Mouse (Mus musculus) cerebellum, adult 9-10 months (tissue): ENCODE measurements at regions not wholly inside any gene's neighbourhood (a gene's known extent, or its start where the extent isn't known, plus 50 kb on each side); places are given as distances from the start of the nearest gene placed in this dataset.

ENCODE experiments used
- DNase-seq: peaks from one replicate; pipeline ENCODE4 v3.0.0; 2022

DNA sequence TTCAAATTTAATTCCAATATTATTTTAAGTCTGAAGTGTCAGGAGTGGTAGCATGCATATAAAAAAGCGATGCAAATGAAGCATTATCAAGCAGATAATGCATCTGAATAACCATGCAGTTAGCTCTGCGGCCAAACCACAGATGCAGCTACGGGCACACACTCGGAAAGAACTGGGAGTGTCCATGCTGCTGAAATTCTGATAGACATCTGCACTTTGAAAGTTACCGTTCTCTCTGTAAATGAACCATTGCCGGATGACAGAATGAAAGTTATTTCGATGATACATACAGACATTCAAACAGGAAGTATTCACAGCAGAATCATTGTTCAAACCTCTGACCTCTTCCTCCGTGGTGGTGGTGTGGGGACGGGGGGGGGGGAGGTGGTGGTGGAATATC is 271.6 kb downstream of the Rpl36a-ps1 start:
- no peak for DNase-seq

DNA sequence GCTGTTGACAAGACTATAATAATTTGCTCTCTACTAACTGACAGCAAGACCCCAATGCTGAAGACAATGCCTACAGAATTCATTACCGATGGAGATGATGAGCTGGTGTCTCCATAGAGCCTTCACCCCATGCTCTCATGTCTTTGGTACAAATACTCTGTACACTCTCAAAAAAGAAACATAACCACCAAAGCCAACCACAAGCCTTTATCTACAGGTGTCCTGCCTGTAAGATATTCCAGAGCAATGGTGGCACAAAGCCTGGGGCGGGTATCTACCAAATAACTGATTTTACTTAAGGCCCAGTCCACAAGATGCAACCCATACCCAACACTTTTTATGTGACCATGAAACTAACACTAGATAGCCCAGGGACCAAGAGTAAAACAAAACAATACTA is 273.1 kb downstream of the Rpl36a-ps1 start:
- DNase-seq, result no peak

DNA sequence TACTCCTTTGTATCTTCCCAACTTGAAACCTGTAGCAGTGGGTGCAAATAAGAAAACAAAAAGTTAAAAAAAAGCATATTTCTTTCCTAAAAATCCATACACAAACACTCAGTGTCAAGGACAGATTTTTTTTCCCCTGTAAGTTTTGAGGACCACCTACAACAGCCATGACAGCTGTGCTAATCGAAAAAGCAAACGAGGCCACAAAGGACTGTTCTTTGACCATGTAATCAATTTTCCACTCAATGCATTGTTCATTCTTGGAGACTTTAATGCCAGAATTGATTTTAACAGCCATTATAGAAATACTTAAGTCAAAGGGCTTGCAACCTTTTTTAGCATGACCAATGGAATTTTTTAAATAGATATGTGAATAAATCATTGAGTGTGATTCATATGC is 286.1 kb downstream of the Rpl36a-ps1 start:
- DNase-seq, result no peak

GRCm38 (mm10) chr14:98707574-98707973 is 286.5 kb downstream of the Rpl36a-ps1 start:
- no peak for DNase-seq

- no peak for DNase-seq
These were observed 290.8 kb downstream of the Rpl36a-ps1 start for GRCm38 (mm10) chr14:98703289-98703688.

DNA sequence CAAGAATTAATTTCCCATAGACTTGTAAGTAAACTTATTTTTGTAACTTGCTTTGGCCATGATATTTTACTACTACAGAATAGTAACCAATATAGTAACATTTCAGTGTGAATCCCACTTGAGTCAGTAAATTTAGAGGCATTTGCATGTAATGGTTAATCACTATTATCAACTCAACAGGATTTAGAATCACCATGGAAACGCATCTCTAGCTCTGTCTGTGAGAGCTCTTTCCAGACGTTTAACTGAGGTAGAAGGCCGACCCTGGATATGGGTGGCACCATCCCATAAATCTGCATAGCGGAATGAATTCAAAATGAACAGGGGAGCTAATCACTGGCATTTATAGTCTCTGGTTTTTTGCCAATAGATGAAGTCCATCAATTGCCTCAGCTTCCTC is 337.6 kb downstream of the Rpl36a-ps1 start:
- DNase-seq, result no peak

DNA sequence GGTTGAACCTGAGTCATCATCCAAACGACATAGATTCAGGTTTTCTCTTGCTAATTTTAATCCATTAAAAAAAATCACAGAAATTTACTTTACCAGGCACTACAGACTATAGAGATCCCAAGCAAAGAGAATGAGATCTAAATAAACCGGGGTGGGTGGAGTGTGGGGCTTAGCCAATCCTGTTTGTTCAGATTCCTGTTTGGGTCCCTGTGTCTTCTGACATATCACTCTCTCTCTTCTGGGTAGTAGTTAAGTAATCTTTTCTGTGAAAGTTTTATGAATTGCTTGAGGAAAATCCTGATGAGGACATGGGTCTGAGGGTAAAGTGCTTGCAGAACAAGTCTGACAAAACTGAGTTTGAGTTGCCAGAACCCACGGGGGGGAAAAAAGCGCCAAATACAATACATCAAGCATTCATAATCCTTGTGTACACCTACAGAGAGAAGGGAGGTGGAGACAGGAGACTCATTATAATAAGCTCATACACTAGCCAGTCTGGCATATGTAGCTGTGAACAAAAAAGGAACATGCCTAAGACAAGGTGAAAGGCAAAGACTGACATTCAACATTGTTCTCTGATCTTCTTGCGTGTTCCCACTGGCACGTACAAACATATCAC is 339.8 kb downstream of the Rpl36a-ps1 start:
- no peak for DNase-seq

DNA sequence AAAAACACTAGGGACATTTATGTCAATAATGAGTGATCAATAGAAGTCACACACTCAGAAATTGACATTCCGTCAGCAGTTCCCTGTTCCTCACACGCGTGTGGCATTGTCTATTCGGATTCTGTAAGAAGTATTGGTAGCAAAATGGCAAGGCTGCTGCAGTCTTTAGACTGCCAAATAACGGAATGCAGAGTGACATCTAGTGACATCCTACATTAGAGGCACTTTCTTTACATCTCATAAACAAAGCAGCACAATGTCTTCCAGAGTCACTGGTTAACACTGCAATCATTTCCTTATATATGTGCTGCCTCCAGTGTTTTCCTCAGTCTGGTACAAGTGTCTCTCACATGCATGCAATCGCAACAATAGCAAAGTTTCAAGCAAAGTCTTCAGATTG is 342.9 kb downstream of the Rpl36a-ps1 start:
- no peak for DNase-seq

DNA sequence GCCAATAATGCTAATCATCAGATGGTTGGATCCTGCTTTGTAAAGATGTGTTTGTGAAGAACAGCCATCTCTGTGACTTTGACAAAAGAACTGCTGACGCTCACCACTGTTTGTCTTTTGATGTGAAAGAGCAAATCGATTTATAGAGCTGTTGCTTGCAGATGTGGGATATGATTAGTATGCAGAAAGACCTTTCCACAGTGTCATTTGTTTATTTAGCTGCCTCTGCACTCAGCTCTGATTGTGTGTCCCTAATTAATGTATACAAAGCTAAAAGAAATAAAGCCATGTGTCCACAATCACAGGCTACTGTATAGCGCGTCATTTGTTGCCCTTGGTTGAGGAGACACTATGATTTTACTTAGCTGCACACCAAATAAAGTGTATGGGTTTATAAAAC is 343.6 kb downstream of the Rpl36a-ps1 start:
- DNase-seq, result no peak

DNA sequence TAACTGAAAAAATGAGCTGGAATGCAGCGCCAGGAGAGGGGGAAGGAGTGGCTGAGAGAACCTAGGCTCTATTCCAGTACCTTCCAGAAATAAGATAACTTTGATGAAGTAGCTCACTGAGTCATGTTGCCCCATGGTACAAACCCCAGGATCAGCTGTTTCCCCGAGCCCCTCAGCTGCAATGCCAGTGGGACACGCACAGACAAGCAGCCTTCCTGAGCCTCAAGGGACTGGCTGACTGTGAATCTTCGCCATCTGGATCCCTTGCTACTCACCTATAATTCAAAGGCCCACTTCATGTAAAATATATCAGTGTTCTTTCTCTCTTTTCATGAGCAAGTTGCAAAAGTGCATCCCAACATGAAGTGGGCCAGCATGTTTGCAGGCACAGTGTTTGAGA is 346.5 kb downstream of the Rpl36a-ps1 start:
- DNase-seq, result no peak

- DNase-seq, result no peak
These were observed 350.4 kb downstream of the Rpl36a-ps1 start for GRCm38 (mm10) chr14:98643756-98644155.

DNA sequence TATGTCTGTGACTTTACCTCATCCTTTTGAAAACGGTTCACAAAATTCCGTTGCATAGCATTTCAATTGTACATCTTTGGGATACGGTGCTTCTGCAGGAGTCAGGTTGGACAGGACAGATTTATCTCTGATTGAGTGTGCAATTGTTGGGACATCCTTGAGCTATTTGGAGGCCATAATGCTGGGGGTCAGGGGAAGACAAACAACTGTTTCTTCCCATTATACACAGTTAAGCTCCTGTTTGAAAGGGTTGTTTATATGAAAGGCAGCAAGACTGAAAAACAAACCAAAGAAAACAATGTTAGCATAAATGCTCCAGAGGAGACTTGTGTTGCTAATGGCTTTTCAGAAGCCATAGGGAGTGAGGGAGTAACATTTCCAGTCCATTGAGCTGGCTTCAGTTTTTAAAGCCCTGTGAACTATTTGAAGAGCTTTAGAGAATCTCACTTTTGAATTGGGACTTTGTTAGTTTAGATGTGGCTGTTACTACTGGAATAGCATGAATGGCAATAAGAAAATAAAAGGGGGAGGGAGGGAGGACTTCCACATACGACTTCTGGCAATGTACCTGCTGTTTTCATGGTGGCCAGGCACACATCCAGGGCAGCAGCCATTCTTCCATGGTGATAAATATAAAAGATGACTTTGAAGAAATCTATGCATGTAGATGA is 351.3 kb downstream of the Rpl36a-ps1 start:
- no peak for DNase-seq

DNA sequence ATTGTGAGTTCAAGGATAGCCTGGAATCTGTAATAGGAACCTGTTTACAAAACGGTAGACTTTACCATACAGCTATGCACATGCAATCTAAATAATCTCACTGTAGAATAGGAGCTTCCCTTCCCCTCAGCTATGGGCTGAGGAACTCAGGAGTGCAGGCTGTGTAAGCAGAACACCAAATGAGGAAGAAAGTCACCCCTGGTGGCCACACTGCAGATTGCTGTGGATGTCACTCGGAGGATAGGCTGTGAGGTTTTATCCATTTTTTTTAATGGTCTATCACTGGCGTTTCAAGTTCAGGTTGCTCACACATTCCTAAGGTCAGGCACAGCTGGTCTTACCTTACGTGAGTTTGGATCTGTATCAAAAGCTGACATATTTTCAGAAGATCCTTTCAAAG is 365.1 kb downstream of the Rpl36a-ps1 start:
- no peak for DNase-seq

- no peak for DNase-seq
These were observed 367.6 kb downstream of the Rpl36a-ps1 start for GRCm38 (mm10) chr14:98626476-98626875.

DNA sequence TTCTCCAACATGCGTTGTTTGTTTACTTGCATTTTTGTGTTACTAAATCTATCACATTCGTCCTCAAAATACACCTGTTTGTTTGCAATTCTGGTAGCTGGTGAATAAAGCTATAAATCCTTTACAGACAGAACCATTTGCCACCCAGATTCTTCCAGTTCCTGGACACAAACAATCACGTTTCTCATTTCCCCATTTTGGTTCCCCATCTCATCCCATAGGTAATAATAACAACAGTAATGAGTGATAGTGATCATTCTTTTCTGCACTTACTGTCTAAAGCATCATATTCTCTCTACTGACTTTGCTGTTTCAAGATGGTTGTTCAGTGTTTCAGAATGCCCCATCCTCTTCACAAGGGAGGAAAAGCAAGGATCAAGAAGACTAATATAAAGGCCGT is 368.3 kb downstream of the Rpl36a-ps1 start:
- no peak for DNase-seq

- no peak for DNase-seq
These were observed 388.3 kb downstream of the Rpl36a-ps1 start for GRCm38 (mm10) chr14:98605772-98606171.

- no peak for DNase-seq
These were observed 397.9 kb downstream of the Rpl36a-ps1 start for GRCm38 (mm10) chr14:98596252-98596651.

- no peak for DNase-seq
These were observed 404.3 kb downstream of the Rpl36a-ps1 start for GRCm38 (mm10) chr14:98589846-98590245.

- no peak for DNase-seq
These were observed 402.1 kb upstream of the Dach1 start for GRCm38 (mm10) chr14:98571644-98572043.

GRCm38 (mm10) chr14:98562002-98562401 is 392.4 kb upstream of the Dach1 start:
- DNase-seq, result no peak

DNA sequence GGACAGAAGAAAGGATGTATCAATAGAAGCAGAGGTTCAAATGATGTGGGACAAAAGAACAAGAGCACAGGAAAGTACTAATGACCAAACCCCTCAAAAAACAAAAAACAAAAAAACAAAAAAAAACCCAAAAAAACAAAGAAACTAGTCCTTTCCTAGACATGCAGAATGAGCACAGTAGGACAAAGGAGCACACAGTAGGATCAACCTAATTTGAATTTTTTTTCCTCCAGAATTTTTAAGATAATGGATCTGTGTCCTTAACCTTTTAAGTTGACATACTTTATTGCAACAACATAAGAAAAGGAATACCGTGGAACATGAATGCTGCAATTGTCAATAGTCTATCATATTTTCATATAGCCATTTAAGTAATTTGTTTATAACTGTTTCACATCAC is 370.2 kb upstream of the Dach1 start:
- DNase-seq, result no peak

- no peak for DNase-seq
These were observed 368.7 kb upstream of the Dach1 start for GRCm38 (mm10) chr14:98538267-98538666.

DNA sequence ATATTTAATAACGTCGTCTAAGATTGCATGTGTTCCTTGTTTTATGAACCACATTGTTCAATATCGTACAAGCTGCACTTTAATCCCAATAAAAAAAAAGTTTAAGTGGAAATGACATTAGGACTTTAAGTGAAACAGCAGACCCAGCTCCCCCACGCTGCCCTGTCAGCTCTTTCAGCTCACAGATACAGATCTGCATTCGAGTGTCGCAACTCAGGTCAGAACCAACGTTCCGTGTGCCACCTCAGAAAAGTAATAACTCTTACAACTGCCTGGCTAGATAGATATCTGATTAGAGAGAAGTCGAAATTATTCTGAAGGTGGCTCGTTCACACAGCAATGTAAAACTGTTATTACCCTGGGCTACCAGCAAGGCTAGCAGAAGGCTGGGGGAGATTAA is 364.0 kb upstream of the Dach1 start:
- no peak for DNase-seq

DNA sequence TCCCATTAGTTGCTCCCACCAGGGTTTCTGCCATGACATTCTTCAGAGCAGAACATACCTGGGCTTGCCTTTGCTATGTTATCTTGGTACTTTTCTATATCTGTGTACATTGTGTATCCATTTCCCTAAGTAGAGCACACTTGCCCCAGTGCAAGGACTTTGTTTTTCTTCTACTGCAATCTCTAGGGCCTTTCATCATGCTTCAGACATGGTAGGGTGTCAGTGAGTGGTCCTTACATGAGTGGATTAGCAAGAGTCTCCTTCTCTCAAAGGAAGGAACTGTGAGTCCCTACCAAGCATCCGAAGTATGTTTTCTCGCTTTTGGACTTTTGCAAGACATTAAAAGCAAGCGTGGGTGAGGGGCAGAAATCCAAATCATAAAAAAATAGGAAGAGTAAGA is 351.4 kb upstream of the Dach1 start:
- no peak for DNase-seq

- no peak for DNase-seq
These were observed 335.8 kb upstream of the Dach1 start for GRCm38 (mm10) chr14:98505321-98505720.
